Mouse (Mus musculus) cerebellum, adult 18-20 months (tissue): Measurements from ENCODE around the gene Pccb.

Source experiments
- DNase-seq, 2 experiments: peaks; one replicate each; pipeline ENCODE4 v3.0.0; 2021

Gene Pccb

DNA sequence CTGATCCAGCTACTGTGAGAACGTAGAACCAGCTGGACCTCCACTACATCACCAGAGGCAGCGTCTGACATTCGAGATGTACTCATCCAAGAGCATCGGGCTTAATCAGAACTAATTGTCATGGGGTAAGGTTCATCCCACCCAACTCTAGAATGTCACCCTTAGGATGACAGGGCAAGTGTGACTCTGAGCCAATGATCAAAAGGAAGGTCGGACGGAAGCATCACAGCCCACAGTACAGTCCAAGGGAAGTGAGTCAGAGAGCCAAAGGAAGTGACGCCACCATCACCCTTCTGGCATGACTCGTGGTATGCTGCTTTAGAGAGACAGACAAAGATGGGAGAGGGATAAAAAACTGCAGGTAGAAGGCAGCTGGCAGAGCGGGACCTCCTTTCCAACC is 7.6 kb upstream of the Pccb start:
- DNase-seq: no peak

DNA sequence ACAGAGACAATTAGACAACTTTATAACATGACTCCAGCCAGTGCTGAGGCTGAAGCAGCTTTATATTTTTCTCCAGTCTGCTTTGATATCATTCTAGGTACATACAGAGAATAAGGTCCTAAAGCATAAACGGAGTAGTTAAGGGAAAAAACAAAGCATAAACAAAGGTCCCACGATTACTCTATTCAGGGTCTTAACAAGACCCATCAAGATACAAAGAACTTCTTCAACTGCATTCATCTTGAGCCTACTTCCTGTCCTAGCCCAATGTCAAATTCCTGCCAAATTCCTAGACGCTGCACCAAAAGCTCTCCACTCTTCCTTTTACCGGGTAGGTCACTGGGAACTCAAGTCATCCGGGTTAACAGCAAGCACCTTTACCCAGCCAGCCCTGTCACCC is 6.8 kb upstream of the Pccb start:
- no peak for DNase-seq

DNA sequence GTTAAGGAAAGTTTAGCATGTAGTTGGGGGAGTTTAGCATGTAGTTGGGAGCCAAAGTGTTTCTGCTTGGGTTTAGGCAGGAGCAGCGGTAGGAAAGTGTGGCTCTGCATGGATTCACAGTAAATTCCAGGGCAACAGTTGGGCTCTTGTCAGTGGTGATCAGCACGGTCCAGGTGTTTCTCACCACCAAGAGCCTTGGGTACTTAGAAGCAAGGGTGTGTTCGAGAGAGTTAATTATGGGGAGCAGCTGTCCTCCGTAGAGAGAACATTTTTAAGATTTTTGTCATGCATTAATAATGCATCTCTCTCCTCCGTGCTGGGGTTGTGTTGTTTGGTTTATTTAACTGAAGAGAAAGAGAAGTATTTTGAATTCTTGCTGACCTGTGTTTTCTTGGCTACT is 3.9 kb upstream of the Pccb start:
- DNase-seq: no peak

DNA sequence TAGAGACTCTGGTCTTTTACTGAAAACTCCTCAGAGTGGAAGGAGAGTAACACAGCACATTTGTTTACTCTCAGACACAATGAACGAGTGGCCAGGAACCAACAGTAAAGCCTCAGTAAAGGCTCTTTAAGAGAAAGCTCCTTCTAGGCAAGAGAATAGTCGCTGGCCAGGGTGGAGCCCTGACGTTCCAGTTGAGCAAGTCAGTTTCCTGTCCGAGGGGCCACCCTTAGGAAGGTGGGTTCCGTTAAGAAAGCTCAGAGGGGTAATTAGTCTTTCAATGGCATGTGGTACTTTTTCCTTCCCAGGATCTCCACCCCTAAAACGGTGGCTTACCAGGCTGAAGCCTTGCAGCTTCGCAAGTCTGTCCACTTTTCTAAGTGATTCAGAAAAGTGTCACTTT is 2.7 kb upstream of the Pccb start:
- DNase-seq: no peak

DNA sequence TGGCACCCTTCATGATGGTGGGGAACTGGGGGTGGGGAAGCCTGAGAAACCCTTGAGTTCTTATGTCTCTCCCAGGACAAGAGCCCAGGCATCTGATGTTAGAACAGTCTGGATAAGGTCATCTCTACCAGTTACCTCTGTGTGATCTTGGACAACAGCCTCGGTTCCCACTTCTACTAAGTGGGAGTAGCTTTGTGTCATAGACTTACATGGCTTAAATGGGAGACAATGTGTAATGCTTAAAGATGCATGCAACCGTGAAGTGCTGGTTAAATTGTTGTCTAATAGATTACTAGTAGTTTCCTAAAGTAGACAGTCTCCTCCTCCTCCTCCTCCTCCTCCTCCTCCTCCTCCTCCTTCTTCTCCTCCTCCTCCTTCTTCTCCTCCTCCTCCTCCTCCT is 2.2 kb upstream of the Pccb start:
- DNase-seq: no peak

DNA sequence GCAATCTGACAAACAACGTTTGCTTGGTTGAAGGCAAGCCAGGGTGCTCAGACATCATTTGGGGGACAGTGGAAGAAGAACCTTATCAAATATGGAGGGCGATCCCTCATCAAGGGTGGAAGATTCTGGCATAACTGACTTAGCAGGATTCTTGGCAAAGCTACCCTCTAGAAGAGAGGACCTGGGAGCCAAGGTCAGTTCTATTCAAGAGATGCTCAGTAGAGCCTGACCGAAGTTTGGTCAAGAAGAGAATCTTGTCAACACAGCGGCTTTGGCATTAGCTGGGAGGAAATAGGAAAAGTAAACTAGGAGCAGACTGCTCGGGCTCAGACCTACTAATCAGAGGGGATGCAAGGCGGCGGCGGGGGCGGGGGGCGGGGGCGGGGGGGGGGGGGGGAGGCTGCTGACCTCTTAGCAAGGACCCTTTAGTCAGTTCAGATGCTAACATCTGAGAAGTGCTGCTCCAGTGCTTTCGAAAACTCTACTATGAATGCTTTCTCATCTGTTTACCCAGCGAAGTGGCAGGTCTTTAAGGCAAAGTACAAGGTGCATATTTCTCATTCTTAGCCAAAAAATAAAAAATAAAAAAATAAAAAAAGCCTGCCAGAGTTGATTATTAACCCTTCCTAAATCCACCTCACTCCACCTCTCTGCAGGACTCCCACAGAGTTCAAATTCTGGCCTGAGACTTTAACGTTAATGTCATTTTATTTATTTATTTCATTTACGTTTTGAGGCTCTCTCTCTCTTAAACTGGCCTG is 1.3 kb upstream of the Pccb start:
- DNase-seq: no peak

DNA sequence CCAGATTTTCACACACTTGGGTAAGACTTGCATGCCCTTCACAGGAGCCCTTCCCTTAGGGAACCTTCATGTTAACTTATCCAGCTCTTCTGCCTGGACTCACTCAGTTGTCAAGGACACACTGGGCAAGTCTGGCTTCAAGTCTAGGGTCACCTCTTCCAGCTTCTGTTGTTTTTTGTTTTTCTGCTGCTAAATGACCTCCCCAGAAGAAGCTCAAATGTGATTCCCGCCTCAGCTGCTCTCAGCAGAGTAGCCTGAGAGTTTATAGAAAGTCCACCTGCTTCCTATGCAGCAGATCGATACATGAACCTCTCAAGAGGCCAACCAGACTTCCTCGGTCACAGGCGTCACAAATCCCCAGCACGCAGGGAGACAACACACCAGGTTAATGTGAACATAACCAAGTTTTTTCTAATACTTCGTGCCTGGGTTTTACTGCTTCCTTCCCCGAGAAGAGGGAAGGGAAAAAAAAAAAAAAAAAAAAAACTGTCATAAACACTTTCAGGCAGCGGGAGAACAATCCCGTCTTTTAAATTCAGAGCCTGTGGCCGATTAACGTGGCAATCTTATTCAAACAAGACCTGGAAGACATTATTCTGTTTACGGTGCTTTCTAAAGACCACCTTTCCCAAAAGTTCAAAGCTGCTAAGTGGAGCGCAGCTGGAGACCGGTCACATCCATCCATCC is 794 bp downstream of the Pccb start:
- DNase-seq: peak; percentile 6 to 19

DNA sequence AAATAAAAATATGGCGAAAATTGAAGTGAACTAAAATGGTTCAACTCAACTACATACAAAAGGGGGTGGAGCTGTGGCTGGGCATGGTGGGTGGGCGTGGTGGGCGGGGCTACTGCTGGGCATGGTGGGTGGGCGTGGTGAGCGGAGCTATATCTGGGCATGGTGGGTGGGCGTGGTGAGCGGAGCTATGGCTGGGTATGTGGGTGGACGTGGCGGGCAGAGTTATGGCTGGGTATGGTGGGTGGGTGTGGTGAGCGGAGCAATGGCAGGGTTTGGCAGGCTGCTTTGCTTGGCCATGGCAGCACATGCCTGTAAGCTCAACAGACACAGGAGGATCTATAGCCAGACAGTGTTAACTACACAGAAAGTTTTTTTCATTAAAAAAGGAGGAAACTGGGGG is 15.9 kb downstream of the Pccb start:
- no peak for DNase-seq

DNA sequence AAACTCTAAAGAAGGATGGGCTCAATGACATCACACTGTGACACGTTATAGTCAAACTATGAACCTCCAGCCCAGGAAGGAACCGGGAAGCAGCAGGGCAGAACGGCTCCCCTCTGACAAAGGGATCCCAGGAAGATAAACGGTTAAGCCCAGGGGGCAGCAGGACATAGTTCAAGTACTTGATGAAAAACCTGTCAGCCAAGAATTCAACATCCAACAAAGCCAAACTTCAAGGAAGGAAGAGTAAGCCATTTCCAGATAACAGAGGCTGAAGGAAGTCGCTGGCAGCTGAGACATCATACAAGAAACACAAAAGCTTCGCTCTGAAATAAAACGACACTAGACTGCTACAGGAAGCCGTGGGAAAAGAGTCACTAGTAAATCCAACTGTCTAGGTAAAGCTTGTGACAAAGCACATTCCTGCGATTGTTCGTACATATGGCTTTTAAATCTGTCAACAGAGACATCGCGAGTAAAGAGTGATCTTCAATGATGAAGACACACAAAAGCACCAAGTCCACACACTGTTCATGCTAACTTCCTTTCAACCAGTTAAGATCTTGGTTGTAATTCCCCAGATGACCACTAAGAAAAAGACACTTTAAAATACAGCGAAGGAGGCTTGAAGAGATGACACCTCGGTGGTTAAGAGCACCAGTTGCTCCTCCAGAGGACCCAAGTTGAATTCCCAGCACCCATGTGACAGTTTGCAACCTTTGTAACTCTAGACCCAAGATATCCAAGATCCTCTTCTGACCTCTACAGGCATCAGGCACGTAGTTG is 16.8 kb downstream of the Pccb start:
- no peak for DNase-seq

DNA sequence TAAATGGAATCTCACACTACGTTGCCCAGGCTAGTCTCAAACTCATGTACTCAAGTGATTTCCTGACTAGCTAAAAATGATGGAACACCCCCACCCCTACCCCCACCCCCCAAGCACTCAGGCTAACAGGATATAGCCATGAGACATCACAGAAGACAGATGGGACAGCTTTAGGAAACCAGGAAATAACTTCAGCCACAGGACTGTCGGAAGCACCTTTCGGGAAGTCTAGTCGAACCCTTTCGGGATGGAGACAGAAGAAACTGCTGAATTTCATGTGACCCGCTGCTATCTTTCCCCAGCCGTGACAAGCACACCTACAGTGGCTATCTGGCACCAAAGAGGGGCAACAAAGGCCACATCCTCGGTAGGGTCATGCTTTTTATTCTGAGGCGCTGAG is 19.4 kb downstream of the Pccb start:
- no peak for DNase-seq

DNA sequence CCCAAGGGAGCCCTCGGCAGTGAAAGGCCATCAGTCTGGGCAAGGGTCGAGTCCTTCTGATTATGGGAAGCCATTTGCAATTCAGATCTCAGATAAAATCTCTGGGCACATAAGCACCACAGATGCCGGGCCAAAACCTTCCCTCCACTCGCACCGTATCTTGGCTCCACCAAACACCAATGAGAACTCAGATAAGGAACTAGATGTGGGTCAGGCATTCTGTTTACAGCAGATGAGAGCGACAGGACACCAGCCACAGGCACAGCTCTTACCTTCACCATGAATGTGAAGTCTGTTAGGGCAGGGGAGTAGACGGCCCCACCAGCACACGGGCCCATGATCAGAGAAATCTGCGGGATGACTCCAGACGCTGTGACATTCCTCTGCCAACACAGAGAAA is 22.3 kb downstream of the Pccb start:
- DNase-seq: no peak

DNA sequence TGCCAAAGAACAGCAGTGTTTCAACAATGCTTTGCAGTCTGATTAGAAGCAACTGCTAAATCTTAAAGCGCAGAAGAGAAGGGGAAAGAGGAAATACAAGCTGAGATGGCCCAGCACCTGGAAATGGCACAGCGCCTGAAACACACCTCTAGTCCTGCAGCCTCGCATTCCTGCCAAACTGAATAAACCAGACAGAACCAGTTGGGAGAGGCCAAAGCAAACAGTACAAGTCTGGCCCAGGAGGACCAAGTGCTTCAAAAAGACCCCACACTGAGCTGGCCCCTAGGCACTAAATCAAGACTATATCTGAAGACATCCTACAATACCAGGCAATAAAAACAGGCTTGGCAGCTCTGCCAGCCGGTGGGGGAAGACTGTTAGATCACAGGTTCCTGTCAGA is 28.8 kb downstream of the Pccb start:
- no peak for DNase-seq

DNA sequence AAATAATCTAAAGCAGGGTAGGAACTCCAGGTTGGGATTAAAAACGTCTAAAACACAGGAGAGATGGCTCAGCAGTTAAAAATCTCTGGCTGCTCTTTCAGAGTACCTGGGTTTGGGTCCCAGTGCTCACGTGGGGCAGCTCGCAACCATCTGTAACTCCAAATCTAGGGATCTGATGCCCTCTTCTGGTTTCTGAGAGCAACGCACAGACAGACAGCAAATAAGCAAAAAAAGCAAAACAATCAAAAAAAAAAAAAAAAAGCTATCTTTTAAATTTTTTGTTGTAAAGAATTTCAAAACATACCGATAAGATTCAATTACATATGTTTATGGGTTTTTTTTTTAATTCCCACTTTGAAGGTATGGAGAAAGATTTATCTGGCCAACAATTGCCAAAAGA is 31.4 kb downstream of the Pccb start:
- DNase-seq: no peak

DNA sequence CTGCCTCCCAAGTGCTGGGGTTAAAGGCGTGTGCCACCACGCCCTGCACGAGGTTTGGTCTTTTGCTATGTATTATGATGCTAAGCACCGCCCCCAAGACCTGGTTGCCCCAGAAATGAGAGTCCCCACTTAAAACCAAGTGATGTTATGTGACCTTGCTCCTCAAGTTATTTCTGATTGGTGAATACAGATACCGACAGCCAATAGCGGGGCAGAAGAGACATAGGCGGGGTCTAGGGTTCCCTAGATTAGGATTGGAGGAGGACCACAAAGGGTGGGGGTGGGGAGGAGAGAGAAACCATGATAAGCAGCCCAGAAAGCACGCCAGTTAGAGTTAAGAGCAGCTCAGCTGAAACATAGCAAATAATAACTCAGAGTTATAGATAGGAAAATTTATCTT is 31.9 kb downstream of the Pccb start:
- no peak for DNase-seq

DNA sequence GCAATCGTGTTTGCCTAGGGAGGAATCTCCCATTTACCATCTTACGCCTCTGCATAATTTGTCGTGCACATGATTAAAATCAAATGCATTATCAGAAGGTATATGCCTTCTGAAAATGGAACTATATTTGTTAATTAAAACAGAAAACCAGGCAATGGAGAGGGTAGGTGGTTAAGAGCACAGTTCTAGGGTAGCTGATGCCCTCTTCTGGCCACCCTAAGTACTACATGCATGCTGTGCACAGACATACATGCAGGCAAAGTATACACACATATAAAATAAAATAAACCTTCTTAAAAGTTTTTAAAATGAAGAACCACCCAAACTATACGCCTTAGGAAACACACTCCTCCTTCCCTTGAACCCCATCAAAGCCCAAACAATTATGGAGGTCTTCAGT is 32.6 kb downstream of the Pccb start:
- no peak for DNase-seq

DNA sequence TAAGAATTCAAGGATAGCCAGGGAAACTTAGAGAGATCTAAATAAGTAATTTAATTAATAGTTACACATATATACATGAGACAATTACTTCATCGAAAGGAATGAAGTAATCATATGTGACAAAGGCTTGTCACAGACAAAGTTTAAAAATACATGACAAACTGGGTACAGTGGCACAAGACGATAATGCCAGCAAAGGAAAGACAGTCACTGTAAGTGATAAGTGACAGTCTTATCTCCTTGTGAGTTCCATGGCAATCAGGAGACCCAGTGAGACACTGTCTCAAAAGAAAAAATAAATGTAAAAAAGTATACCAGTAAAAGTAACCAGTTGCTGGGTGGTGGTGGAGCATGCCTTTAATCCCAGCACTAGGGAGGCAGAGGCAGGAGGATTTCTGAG is 37.6 kb downstream of the Pccb start:
- no peak for DNase-seq

DNA sequence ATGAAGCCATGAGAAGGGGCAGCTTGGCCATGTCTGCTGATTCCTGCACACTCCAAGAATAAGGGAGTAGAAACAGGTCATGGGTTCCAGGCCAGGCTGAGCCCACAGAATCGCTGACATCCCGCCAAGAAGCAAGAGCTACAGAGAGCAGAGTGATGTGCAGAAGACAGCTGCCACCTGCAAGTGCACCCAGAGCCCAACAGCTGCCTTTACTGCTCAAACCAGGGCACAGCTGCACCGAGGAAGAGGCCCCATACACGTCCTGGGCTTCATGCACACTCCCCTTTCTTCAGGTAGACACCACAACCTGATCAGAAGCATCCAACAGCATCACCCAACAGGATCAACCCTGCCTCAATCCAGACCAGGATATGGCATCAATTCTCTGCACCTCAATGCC is 40.8 kb downstream of the Pccb start:
- no peak for DNase-seq

DNA sequence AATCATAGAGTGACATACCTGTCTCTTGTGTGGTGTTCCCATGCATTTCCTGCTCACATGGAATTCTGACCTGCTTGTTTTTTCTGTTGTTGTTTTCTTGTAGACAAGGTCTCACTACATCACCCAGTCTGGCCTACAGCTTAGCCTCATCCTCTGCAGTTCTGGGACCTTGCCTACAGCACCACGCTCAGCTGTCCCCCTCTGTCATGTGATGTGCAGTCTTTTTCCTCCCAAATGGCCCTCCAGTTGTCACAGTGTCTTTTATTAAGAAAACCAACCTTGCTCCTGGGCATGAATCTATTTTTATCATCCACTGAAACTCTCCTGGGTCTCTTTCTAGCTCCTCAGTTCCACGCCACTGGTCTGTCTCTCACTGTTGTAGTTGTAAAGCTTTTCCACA is 42.5 kb downstream of the Pccb start:
- no peak for DNase-seq

DNA sequence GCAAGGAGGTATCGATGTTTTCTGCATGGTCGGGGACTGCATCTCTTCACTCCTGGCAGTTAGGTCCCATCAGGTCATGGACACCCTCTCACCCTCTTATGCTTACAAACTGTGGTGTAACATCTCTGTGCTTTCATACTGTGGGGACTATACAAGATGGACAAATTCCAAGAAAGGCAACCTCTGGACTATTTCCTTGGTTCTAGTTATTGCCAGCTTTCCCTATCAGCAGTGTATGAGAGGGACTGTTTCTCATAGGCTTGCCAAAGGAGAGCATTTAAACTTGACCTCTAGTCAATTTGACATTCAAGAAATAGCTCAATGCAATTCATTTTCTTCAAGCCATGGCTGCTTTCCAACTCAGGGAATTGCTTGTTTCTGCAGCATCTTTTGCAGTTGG is 43.4 kb downstream of the Pccb start:
- no peak for DNase-seq

DNA sequence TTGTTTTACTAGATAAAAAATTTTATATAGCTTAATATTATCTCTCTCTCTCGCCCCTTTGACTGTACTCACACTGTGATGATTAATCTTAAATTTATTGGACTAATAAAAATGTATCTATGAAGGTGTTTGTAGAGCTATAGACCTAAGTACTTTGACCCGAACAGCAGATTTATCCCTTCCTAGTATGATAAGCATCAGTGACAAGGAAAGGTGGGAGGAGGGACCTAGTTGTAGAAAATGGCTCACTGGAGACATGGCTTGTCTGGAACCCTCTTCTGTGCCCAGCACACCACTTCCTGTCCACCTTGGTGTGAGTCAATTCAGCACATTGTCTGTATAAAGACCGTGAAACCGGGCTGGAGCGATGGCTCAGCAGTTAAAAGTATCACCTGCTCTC is 44.1 kb downstream of the Pccb start:
- no peak for DNase-seq

DNA sequence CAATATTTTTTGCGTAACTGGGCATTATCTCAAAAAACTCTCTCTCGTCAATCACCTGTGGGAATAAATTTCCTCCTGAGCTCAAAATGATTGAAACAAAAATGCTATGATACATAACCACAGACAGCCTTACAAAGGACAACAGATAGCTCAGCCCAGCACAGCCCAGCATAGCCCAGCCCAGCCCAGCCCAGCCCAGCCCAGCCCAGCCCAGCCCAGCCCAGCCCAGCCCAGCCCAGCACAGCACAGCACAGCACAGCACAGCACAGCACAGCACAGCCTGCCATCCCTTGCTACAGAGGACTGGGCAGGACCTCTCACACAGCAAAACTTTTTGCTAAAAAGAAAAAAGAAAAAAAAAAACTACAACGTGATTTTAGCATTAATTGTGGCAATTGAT is 46.8 kb downstream of the Pccb start:
- DNase-seq: no peak

DNA sequence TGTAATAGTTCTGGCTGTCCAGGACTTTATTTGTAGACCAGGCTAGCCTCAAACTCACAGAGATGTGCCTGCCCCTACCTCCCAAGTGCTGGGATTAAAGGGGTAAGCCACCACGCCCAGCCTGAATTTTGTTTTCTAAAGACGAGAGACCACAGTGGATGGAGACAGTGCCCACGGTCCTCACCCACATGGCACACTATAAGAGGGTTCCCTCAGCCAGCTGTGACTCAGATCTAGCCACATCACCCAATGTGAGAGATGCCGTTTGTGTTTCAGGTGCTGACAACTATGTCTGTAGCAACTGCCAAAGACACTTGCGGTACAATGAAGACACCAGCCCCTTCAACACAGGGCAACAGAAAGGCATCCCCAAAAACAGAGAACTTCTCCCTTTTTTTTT is 47.7 kb downstream of the Pccb start:
- DNase-seq: no peak

DNA sequence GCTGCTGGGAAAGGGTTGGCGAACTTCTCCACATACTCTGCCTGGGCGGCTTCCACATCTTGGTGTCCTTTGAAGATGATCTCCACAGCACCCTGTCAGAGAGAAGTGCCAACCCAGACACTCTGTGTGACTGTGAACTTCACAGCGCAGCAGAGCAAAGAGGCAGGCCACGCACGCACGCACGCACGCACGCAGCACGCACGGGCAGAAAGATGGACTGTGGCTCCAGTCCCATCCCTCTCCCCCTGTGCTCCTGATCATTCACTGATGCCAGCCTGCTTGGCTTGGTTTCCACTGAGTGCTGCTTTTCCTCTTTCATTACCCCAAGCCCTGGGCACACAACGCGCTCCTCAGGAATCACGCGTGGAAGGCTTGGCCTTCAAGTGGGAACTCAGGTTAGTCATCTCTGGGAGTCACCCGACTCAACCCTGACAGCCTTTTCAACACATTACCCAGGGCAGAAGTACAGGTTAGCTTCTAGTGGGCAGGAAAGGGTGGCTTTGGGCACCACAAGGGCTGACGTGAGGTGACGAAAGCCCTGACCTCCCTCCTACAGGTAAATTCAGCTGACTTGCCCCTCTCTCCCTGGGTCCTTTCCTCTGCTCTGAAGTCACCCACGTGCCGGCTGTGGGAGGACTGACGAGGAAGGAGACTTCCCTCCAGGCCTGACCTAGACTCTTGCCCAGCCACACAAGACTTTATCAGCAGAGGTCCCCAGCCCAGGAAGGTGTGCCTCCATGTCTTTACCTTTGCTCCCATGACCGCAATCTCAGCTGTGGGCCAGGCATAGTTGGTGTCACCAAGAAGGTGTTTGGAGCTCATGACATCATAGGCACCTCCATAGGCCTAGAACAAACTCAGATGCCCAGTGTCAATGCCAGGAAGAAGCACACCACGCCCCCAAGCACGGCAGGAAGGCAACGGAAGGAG is 50.1 kb downstream of the Pccb start:
- DNase-seq: no peak
